Mouse (Mus musculus) urinary bladder, postnatal 14 days (tissue): ENCODE data around the gene Otc.

Source experiments
- DNase-seq: peaks from one replicate; pipeline ENCODE4 v3.0.0; 2021; ENCODE audit warnings: low spot score

The Otc gene

GRCm38 (mm10) chrX:10251852-10252504 lies at the start of gene Otc:
Gene Otc, plus strand, starts transcription at chrX:10252305.
- DNase-seq, result no peak

- DNase-seq, result no peak
Observed at GRCm38 (mm10) chrX:10205937-10206336, 46.2 kb upstream of the Otc start.

DNA sequence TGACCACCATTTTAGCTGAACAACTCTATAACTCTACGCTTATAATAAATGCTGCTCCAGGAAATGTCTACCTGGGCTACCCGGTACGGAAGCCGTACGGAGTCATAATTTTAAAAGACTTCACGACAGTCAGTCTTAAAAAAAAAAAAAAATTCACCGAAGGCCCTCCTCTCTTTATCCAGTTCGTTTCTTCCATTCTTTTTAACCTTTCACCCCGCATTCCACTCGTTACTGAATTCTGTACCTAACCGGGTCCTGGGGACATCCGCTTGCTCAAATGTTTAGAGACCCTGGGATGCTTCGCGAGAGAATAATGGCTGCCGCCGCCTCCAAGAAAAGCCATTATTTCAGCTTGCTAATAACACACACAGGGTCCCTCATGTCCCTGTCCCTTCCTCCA lies 36.1 kb upstream of the Otc start:
- peak; percentile 11 for DNase-seq

- DNase-seq, result peak; percentile 91
Observed at GRCm38 (mm10) chrX:10216410-10216949, 35.6 kb upstream of the Otc start, which contains the start of gene Rpgr. Gene Rpgr, minus strand, starts transcription at chrX:10216920.

GRCm38 (mm10) chrX:10219281-10219680 lies 32.8 kb upstream of the Otc start:
- DNase-seq, result no peak

GRCm38 (mm10) chrX:10233051-10233450 lies 19.1 kb upstream of the Otc start:
- DNase-seq, result no peak

GRCm38 (mm10) chrX:10234617-10235016 lies 17.5 kb upstream of the Otc start:
- DNase-seq, result no peak

DNA sequence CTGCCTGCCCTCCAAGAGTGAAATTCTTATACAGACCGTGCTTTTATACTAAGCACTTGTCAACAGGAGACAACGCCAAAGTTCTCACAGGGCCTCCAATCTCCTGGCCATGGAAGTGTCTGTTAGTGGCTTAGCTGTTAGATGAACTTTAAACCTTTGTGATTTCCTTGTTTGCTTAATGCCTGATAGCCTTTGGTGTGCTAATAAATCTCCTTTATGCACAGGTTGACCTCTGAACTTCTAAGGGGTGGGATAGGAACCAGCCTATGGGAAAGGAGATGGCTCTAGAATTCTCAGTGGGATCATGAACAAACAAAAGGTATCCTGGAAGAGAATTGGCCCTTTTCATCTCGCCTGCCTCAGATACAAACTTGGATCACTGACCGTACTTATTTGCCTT lies 12.6 kb upstream of the Otc start:
- no peak for DNase-seq

GRCm38 (mm10) chrX:10243916-10244315 lies 8.2 kb upstream of the Otc start:
- no peak for DNase-seq

DNA sequence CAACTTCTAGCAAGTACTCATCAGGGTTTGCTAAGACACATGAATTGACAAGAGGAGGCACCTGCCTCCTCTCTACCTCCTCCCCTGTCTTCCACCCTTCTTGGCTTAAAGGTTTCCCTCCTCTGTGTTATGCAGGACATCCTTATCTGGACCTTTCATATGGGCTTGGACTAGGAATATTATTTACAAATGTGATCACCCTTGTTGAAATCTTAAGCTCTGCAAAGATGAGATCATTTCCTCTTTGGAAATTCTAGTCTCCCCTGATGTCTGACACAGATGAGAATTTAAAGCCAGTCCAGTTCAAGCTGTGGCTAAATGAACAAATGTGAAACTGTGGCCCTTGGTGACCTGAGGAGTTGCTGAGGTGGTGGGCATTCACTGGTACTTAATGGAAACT lies 748 bp upstream of the Otc start:
- no peak for DNase-seq

- no peak for DNase-seq
Observed at GRCm38 (mm10) chrX:10257774-10258173, 5.7 kb downstream of the Otc start.

GRCm38 (mm10) chrX:10258260-10258659 lies 6.2 kb downstream of the Otc start:
- no peak for DNase-seq

DNA sequence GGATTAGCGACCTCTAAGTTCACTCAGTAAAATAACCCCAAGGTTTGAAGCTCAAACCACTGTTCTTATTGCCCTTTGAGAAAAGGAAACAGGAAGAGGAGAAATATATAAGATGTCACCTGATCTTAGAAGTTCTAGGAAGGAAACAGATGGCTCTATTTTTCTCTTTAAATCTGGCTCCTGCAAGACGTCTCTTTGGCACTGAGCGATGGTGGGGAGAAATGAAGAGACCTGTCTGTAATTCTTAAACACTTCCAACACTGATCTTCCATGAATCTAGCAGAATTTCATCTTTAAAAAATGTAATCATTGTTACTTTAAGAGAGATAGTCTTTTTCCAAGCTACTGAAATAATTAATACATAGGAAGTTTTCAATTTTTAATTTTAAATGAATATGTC lies 16.2 kb downstream of the Otc start:
- DNase-seq, result no peak

DNA sequence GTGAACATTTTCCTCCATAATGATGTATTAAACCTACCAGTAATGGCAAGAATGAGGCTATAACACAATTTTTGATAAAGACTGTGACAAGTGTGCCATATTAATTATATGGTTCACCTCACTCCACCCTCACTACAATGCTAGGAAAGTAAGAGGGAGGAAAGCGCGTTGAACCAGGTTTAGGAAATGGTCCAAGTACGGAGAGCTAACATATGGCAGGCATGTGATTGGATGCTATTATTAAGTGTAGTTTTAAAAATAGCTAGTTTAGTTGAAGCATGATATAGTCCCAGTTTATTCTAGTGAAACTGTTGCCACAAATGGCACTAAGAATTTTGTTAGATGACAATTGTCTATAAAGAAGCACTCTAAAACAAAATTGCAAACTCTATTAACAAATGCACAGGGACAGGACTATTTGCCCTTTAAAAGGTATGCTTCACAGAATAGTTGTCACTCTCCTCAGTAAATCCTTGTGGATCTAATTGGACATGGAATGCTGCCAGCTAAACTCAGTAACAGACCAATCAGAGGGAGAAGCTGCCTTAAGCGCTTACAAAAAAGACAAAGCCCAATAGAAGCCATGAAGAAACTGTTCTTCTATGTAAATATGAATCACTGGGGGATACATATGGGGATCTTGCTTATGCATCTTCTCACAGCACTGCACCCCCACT lies 16.8 kb downstream of the Otc start:
- DNase-seq, result no peak

DNA sequence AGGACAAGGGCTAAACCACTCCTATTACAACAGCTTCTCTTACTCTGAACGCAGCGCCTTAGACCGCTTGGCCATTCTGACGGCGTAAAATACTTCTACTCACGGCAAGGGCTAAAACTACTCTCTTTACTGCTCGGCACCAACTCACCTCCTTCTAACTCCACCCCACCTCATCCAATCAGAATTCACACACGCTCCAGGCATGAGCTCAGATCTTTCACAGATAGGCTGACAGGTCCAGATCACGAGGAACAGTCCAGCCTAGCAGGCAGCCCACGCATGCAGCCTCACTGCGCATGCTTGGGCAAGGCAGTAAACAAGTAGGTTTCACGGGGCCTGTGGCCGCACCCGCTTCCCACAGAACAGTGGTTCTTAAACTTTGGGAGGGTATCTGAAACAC lies 45.2 kb downstream of the Otc start:
- DNase-seq, result no peak

DNA sequence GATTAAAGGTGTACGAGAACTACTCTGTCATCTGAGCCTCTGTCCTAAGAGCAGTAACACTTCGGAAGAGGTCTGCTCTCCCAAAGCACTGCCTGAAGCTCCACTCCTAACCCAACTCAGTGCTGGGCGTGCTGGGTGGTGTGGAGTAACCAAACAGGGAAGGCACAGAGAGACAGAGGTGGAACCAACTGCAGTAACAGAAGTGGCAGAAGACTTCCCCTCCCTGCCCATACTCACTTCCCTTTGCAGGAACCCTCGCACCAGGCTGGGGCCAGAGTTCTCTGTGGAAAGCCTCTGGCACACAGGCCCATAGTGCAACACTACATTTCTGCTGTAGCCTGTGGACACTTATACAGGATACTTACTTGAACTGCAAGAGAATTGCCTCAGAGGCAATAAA lies 66.1 kb downstream of the Otc start:
- DNase-seq, result no peak

DNA sequence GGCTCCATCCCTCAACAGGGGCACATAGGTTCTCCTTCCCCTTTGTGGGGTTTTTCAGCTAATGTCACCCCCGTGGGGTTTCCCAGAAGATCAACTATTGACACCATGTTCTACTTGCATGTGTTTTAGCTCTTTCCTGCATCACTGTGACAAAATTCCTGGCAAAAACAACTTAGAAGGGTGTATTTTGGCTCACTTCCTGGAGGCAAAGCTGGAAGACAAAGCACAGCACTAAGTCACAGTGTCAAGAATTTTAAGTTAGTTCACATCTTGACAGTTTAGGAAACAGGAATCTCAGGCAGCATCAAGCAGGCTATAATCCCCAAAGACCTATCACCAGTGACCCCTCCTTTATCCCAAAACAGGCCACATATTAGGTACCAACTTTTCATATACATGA lies 78.1 kb downstream of the Otc start:
- no peak for DNase-seq

DNA sequence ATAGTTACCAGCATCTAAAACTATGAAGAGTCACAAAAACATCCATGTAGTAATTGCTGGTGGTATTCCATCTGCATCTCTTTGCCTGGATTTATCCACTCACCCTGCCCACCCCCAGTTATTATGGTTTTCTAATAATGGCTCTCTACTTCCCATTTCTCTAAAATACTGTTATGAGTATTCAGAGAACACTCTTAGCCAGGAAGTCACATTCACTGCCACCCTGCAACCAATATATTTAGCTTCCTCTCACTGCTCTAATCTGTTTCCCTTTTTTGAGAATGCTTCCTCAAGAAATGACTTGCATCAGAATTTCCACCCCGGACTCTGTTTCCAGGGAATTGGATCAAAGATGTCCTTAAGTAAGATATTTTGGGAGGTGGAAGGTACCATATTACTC lies 79.6 kb downstream of the Otc start:
- DNase-seq, result no peak

DNA sequence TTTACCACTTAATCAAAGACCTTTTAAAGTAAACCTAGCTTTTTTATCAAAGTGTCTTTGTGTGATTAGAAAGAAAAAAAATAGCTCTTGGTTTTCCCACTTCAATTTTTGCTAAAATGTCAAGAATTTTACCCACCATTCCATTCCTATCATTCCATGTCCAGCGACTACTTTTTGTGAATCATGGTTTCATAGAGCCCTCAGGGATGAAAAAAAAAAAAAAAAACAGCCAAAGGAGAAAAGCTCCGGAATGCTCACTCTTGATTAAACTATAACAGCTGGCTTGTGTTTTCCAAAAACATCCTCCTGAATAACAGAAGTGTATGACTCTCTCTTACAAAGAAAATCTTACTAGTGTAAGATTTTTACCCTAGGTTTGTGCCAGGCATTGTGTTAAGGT lies 84.7 kb downstream of the Otc start:
- DNase-seq, result no peak

- no peak for DNase-seq
Observed at GRCm38 (mm10) chrX:10355867-10356266, 103.8 kb downstream of the Otc start.
